Mouse (Mus musculus): ENCODE results near the gene Dnajc30. TPM values are rescaled to one million over a fixed set of nuclear protein-coding genes. Genes with fewer than 3 reads are reported as not detected.
A peak's percentile ranks its signal among the peaks of the same experiment; 100 is the strongest.

Gene Dnajc30
- polyA plus RNA-seq, 1 experiment from 2014 or later = 35.9 TPM

DNA sequence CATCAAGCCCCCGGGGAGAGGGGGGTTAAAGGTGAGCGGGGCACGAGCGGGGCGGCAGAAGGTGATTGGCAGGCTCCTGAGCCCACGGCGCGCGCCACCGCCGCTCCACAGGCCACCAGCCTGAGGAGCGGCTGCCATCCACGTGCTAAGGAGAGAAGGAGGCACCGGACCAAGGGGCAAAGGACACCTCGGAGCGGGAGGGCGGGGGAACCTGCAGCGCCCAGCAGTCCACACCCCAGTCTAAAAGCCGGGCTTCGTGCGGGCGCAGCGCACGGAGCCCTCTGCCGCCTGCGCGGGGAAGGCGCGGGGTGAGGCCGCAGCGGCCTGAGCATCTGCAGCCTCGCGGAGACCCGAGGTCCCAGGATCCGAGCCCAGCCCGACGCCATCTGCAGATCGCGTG, 25.7 kb downstream of the Dnajc30 start, which contains the start of gene Mlxipl:
Mlxipl (plus strand) TSS at position 238 of the 400 bp plus-strand sequence.
- peak; percentile 65 for TF ChIP-seq CTCF (IDR thresholded peaks at IDR 0.05; ENCODE audit: low read depth)
- no peaks in the 10 kb centered on the region for H3K9me3 ChIP-seq (ENCODE audit: control insufficient read depth)
- whole genome bisulfite sequencing = 1% methylated on average over 39 of the region's 39 CpGs
- 0 out of 2 replicates have a peak, but pooled peaks cover 4% of the 10 kb centered on the region for H3K4me1 ChIP-seq (replicated peaks; ENCODE audit: control insufficient read depth, insufficient read depth, low read length)
- H3K4me3 ChIP-seq (ENCODE audit: low read depth, low read length) = peak within 1 kb of the TSS; percentile 7; the same call in 1 of the 2 replicates
- peaks cover 40% of the 10 kb centered on the region for H3K27me3 ChIP-seq (replicated peaks; ENCODE audit: control insufficient read depth, insufficient read depth, low read length)
- H3K27ac ChIP-seq (ENCODE audit: low read depth, low read length) = no peak within 1 kb of the TSS
- 0 out of 2 replicates have a peak within 1 kb of the TSS, but pooled peaks have one; percentile 7 for H3K9ac ChIP-seq (ENCODE audit: low read depth, low read length)
- peak within 1 kb of the TSS; percentile 48 for H3K4me2 ChIP-seq (replicated peaks; ENCODE audit: low read depth)
- no peaks in the 10 kb centered on the region for H3K36me3 ChIP-seq (ENCODE audit: control insufficient read depth, insufficient read depth)
- peak; percentile 97 for ATAC-seq

DNA sequence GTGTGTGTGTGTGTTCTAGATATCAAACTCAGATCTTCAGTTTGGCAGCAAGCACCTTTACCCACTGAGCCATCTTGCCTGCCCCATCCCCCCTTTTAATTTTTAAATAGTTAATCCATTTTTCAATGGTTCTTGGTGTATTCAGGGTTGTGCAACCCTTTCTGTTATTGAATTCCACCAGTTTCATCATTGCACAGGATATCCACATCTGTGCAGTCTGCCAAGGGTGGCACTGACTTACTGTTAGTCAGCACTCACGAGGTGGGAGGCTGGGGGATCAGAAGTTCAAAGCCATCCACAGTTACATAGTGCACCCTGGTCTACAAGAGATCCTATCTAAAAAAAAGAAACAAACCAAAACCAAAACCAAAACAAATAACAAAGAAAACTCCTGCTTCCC, 37.0 kb downstream of the Dnajc30 start:
- peaks cover 4% of the 10 kb centered on the region; the same call in 1 of the 2 replicates for H3K27me3 ChIP-seq (replicated peaks; ENCODE audit: control insufficient read depth, insufficient read depth, low read length)
- no peak for TF ChIP-seq CTCF (IDR thresholded peaks at IDR 0.05; ENCODE audit: low read depth)
- no peak overlapping the region for H3K9ac ChIP-seq (ENCODE audit: low read depth, low read length)
- no peak overlapping the region for H3K4me3 ChIP-seq (ENCODE audit: low read depth, low read length)
- H3K27ac ChIP-seq (ENCODE audit: low read depth, low read length) = no peak overlapping the region
- no peaks in the 10 kb centered on the region for H3K9me3 ChIP-seq (ENCODE audit: control insufficient read depth)
- no peaks in the 10 kb centered on the region for H3K36me3 ChIP-seq (ENCODE audit: control insufficient read depth, insufficient read depth)
- H3K4me1 ChIP-seq (replicated peaks; ENCODE audit: control insufficient read depth, insufficient read depth, low read length) = no peaks in the 10 kb centered on the region
- no peak overlapping the region for H3K4me2 ChIP-seq (replicated peaks; ENCODE audit: low read depth)
- WGBS = 57% methylated on average over 1 of the region's 1 CpGs
- no peak for ATAC-seq

DNA sequence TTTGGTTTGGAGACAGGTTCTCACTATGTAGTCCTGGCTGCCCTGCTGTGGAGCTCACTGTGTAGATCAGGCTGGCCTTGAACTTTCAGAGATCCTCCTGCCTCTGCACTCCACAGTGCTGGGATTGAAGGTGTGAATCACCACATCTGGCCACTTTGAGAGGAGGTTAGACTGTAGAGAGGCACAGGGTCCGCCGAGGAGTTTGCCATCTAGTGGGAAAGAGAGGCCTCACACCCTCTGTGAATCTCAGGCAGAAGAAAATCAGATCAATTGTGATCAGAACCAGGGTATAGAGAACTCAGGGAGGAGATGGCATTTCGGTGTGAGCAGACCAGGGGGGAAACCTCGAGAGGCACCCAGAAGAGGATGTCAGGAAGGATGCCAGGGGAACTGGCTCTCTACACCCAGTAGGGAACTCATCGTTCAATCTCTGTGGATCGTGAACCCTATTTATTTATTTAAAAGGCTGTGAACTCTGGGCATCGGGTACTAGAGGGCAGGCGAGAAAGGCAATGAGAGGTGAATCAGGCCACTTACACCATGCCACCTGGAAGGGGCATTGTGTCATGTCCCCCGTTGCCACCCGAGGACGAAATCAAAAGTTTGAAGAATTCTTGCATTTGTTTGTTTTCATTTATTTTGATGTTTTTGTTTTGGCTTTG, 40.1 kb downstream of the Dnajc30 start:
- Histone ChIP-seq H3K4me2 (replicated peaks; ENCODE audit: low read depth) (no peak overlapping the region), H3K9ac (ENCODE audit: low read depth, low read length) (no peak overlapping the region), H3K4me1 (replicated peaks; ENCODE audit: control insufficient read depth, insufficient read depth, low read length) (no peaks in the 10 kb centered on the region), H3K27ac (ENCODE audit: low read depth, low read length) (no peak overlapping the region), H3K9me3 (ENCODE audit: control insufficient read depth) (no peaks in the 10 kb centered on the region), H3K36me3 (ENCODE audit: control insufficient read depth, insufficient read depth) (no peaks in the 10 kb centered on the region), H3K4me3 (ENCODE audit: low read depth, low read length) (no peak overlapping the region), H3K27me3 (replicated peaks; ENCODE audit: control insufficient read depth, insufficient read depth, low read length) (peaks cover 10% of the 10 kb centered on the region)
- no peak for ATAC-seq
- WGBS = 63% methylated on average over 11 of the region's 11 CpGs
- TF ChIP-seq CTCF (IDR thresholded peaks at IDR 0.05; ENCODE audit: low read depth) = peak; percentile 74

DNA sequence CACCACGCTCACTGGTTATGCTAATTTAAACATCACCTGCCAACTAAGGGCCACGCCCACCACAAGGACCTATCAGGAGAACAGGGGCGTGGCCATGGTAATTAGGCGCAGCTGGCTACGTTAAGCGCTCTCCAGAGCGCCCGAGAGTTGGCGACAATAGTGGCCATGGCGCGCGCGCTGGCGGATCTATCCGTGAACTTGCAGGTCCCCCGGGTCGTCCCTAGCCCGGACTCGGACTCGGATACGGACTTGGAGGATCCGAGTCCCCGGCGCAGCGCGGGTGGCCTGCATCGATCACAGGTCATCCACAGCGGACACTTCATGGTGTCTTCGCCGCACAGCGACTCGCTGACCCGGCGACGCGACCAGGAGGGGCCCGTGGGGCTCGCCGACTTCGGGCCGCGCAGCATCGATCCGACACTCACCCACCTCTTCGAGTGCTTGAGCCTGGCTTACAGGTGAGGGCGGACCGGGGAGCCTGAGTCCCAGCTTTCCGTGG, 42.8 kb downstream of the Dnajc30 start:
- peaks cover 10% of the 10 kb centered on the region for H3K27me3 ChIP-seq (replicated peaks; ENCODE audit: control insufficient read depth, insufficient read depth, low read length)
- peak overlapping the region; percentile 92 for H3K4me2 ChIP-seq (replicated peaks; ENCODE audit: low read depth)
- H3K4me3 ChIP-seq (ENCODE audit: low read depth, low read length) = peak overlapping the region; percentile 47
- no peak overlapping the region for H3K27ac ChIP-seq (ENCODE audit: low read depth, low read length)
- H3K4me1 ChIP-seq (replicated peaks; ENCODE audit: control insufficient read depth, insufficient read depth, low read length) = no peaks in the 10 kb centered on the region
- peak; percentile 72 for ATAC-seq
- H3K9ac ChIP-seq (ENCODE audit: low read depth, low read length) = peak overlapping the region; percentile 45; the same call in 1 of the 2 replicates
- under 1% methylated on average over 48 of the region's 48 CpGs for WGBS
- no peaks in the 10 kb centered on the region for H3K36me3 ChIP-seq (ENCODE audit: control insufficient read depth, insufficient read depth)
- H3K9me3 ChIP-seq (ENCODE audit: control insufficient read depth) = no peaks in the 10 kb centered on the region
- TF ChIP-seq CTCF (IDR thresholded peaks at IDR 0.05; ENCODE audit: low read depth) = no peak

DNA sequence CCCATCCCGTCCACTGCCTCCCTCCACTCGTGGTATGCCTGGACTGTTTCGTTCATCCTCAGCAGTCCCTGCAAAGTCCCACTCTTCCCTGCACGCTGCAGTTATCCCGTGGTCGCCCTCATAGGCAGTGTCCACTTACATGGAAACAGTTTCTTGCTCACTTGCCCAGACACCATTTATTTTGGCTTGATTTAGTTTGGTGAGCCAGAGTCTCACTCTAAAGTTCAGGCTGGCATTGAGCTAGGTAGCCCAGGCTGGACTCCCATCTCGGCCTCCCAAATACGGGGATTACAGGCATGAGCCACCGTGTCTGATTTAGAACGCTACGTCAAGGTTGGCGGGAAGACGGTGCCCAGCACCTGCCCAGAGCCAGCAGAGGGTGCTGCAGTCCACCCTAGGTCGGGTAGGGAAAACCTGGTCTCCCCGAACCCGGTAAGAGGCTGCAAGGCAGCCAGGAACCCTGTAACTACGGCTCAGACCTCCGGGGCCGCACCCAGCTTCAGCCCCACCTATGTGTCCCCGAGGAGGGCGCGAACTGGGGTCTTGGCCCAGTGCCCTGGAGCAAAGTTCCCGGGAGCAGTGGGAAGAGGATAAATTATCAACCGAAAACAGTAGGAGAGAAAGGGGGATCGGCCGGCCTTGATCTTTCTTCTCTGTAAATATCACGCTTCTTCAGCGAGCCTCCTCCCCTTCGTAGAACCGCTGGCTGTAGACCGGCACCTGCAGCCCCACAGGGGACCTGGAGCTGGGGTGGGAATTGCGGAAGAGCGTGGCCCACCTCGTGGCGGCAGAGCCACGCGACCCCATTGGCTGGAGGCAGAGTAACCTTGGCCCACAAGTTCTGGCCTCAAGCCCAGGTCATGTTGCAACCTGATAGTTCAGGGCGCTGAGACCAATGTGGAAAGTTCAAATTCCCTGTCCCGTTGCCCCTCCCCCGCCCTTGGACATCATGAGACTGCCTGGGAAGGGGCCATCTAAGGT, 43.8 kb downstream of the Dnajc30 start:
- no peaks in the 10 kb centered on the region for H3K4me1 ChIP-seq (replicated peaks; ENCODE audit: control insufficient read depth, insufficient read depth, low read length)
- TF ChIP-seq CTCF (IDR thresholded peaks at IDR 0.05; ENCODE audit: low read depth) = peak; percentile 90
- H3K36me3 ChIP-seq (ENCODE audit: control insufficient read depth, insufficient read depth) = no peaks in the 10 kb centered on the region
- ATAC-seq = peak; percentile 75
- peaks cover 10% of the 10 kb centered on the region for H3K27me3 ChIP-seq (replicated peaks; ENCODE audit: control insufficient read depth, insufficient read depth, low read length)
- H3K4me3 ChIP-seq (ENCODE audit: low read depth, low read length) = peak overlapping the region; percentile 47
- peak overlapping the region; percentile 51 for H3K27ac ChIP-seq (ENCODE audit: low read depth, low read length)
- peak overlapping the region; percentile 92 for H3K4me2 ChIP-seq (replicated peaks; ENCODE audit: low read depth)
- peak overlapping the region; percentile 45 for H3K9ac ChIP-seq (ENCODE audit: low read depth, low read length)
- no peaks in the 10 kb centered on the region for H3K9me3 ChIP-seq (ENCODE audit: control insufficient read depth)
- 6% methylated on average over 40 of the region's 40 CpGs for WGBS

DNA sequence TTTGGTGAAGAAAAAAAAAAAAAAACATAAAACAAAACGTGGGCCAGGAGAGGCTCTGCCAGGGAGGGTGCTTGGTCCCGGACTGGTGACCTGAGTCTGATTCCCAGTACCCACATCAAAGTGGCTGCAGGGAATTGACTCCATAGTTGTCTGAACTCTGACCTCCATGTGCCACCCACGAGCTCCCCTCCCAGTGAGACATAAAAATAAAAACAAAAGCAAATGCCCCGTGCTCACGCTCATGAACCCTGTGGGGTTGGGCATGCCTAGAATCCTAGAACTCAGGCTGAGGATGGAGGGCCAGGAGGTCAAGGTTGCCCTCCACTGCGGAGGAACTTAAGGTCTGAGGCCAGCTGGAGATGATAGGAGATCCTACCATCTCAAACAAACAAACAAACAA, 45.0 kb downstream of the Dnajc30 start:
- no peak for ATAC-seq
- H3K4me2 ChIP-seq (replicated peaks; ENCODE audit: low read depth) = no peak overlapping the region
- no peak overlapping the region for H3K9ac ChIP-seq (ENCODE audit: low read depth, low read length)
- no peak overlapping the region for H3K27ac ChIP-seq (ENCODE audit: low read depth, low read length)
- H3K9me3 ChIP-seq (ENCODE audit: control insufficient read depth) = no peaks in the 10 kb centered on the region
- WGBS = 69% methylated on average over 6 of the region's 6 CpGs
- H3K36me3 ChIP-seq (ENCODE audit: control insufficient read depth, insufficient read depth) = no peaks in the 10 kb centered on the region
- no peaks in the 10 kb centered on the region for H3K4me1 ChIP-seq (replicated peaks; ENCODE audit: control insufficient read depth, insufficient read depth, low read length)
- H3K4me3 ChIP-seq (ENCODE audit: low read depth, low read length) = no peak overlapping the region
- no peak for TF ChIP-seq CTCF (IDR thresholded peaks at IDR 0.05; ENCODE audit: low read depth)
- peaks cover 10% of the 10 kb centered on the region for H3K27me3 ChIP-seq (replicated peaks; ENCODE audit: control insufficient read depth, insufficient read depth, low read length)
